Mouse (Mus musculus) urinary bladder, adult 2 months (tissue): ENCODE measurements around the gene Kcns1. TPM values are rescaled to one million over a fixed set of nuclear protein-coding genes. Genes with fewer than 3 reads are reported as not detected.
"Not testable (repeated sequence)": the region's sequence is repeated elsewhere in the genome, so short reads cannot be mapped to it uniquely, and the experiment has no call there.

Source experiments
- DNase-seq: peaks from one replicate; pipeline ENCODE4 v3.0.0; 2022; ENCODE audit warnings: low spot score
- polyA plus RNA-seq: library from polyadenylated mRNA; depleted of rRNA; stranded (reverse); fragments of >200 nt; gene quantifications from 2 replicates; pipeline ENCODE4 v1.2.3, GENCODE M21; 2012; rRNA removed

The Kcns1 gene
- polyA plus RNA-seq = 0.03 TPM in 1 of 2 replicates, not detected in the other

- DNase-seq = no peak
Observed at GRCm38 (mm10) chr2:164170902-164171301, at the start of gene Kcns1. Gene Kcns1, minus strand, starts transcription at chr2:164171113.

GRCm38 (mm10) chr2:164219295-164219694, 48.4 kb upstream of the Kcns1 start:
- no peak for DNase-seq

DNA sequence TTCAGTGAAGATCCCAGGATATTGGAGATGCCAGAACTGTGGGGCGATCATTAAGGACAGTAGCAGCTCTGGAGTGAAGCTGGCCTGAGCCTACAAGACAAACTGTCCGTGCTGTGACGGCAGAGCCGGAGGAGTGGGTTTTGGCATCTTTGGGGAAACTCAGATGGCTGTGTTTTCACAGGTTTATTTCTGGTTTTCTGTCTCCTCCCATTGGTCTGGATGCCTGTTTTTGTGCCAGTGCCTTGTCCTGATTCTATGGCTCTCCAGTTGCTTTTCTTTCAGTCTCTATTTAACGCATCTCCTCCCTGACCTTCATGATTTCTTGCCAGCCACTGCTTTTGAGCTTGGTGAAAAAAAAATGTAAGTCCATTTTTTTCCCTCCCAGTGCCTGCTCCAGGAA, 41.8 kb upstream of the Kcns1 start:
- DNase-seq = no peak

DNA sequence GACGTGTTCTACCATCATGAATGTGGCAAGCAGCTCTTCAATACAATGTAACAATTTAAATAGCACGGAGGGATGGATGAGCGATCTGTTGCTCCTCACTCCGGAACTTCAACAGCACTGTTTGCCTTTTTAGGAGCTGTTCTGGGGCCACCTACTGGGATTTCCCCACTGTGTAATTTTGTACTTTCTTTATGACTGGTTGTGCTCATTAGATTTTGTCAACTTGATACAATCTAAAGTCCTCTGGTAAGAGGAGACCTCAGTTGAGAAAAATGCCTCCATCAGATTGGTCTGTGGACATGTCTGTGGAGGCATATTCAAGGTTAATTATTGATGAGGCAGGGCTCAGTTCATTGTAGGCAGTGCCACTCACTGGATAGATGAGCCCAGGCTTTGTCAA, 40.0 kb upstream of the Kcns1 start:
- no peak for DNase-seq

DNA sequence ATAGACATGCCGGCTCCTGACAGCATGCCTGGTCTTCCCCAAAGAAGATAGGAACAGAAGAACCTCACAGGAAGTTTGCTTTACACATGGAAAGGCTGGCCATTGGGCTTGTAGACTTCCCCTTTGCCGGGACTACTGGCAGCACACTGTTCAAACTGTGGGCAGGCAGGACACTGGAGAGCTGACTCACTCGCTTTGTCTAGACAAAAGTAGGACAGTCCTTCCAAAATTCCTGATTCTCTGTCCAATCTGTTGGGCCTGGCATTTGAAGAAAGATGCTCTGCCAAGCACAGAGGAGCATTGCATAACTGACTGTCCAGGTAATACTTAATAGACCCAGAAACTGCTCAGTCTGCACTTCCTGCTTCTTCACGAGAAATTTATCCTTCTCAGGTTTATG, 35.8 kb upstream of the Kcns1 start:
- no peak for DNase-seq

- not testable (repeated sequence) for DNase-seq
Observed at GRCm38 (mm10) chr2:164206011-164206410, 35.1 kb upstream of the Kcns1 start.

GRCm38 (mm10) chr2:164199626-164200327, 28.9 kb upstream of the Kcns1 start, which contains the start of gene Wfdc15a:
Gene Wfdc15a, minus strand, starts transcription at chr2:164200130.
- DNase-seq = no peak

GRCm38 (mm10) chr2:164196700-164196990, 25.7 kb upstream of the Kcns1 start:
- DNase-seq = no peak

DNA sequence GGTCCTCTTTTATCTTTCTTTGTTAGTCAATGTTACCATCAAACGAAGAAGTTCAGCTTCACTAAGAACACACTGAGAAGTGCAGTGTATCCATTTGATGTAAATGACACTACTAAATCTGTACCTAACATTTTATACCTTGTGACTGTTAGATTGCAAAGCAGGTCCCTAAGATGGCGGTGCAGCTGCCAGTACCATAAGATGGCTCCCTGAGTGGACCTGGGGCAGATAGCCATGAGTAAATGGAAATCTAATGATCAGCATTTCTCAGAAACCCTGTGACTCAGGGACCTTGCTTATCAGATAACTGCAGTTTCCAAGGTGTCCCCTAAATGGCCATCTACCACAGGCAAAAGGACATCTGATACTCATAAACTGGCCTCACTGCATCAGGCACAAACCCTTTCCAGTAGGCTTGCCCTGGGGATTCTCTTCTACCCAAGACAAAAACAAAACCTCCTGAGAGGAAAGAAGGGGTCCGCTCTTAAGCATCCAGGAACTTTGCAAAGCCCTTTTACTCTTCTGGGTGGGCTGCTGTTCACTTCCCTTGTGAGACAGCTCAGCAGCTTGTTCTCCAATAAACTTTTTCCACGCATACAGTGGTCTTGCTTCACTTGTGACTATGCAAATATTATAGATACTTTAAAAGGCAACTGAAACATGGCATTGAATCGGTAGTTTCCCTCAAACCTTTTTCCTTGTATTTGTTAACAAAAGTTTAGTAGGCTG, 25.2 kb upstream of the Kcns1 start:
- DNase-seq = no peak

DNA sequence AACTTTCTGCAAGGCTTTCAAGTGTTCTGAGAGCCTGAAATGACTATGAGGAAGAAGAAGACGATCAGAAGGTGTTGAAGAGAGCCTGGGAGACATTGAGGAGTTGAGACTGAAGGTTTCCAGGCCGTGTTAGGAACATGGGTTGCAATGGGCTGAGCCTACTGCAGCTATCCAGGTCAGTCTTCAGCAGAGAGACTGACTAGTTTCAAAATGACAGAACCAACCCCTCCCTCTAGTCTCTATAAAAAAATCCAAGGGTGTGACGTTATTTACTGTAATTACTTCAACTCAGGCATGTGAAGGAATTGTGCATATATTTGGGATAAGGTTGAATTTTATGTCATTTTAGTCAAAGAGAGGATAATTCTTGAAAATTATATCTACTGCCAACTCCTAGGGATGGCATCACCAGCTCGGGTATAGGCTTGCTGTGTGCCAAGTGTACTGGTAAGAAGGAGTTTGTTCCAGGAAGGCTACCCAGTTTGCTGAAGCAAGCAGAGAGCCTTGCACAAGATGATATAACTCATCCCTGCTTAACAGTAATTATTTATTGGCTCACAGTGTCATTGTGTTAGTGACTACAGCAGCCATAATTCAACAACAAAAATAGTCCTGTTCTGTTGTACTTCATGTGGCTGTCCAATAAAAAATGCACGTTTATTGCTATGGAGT, 24.2 kb upstream of the Kcns1 start:
- DNase-seq = no peak

- no peak for DNase-seq
Observed at GRCm38 (mm10) chr2:164192279-164192678, 21.4 kb upstream of the Kcns1 start.

GRCm38 (mm10) chr2:164190576-164190975, 19.7 kb upstream of the Kcns1 start, which contains the start of gene Wfdc12:
Gene Wfdc12, minus strand, starts transcription at chr2:164190608.
- no peak for DNase-seq

DNA sequence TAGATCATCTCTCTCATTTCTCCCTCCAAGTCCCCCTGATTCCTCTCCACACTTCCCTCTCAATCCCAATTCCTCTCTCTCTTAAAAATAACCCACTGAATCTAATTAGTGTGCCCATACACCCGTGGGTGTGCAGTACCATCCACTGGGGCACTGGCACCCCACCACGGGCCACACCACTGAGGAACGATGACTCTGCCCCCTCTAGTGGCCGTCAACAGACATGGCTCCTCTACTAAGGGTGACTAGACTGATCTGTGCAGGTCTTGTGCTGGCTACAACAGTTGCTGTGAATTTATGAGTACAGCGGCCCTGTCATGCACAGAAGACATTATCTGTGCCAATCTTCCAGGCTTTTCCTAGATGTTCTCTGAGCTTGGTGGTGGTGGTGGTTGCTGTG, 17.8 kb upstream of the Kcns1 start:
- no peak for DNase-seq

DNA sequence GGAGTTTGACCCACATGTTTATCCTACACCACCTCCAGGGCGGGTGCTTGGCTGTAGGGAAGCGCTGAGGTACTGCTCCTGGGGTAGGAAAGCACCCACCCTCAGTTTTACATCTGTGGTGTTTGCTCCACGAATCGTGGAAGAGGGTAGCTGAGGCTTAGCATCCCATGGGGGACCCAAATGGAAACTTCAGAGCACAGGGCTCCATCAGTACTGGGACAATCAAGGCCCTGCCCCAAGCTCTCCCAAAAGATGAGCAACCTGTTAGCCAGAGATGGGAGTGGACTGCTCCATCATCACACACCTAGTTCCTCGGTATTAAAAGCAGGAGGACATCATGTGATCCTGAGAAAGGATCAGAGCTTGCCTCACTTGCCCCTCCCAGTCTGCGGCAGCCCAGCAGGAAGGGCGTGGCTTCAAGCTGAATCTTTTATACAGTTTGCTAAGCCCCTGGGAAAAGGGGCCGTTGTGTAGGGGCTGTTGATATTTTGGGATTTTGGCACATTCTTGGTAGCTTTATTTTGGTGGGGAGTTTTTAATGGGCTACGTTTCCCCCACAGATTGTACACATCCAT, 13.3 kb upstream of the Kcns1 start:
- no peak for DNase-seq

- no peak for DNase-seq
Observed at GRCm38 (mm10) chr2:164183340-164183739, 12.4 kb upstream of the Kcns1 start.

- no peak for DNase-seq
Observed at GRCm38 (mm10) chr2:164182692-164183255, 11.9 kb upstream of the Kcns1 start, which contains the start of gene Wfdc5. Gene Wfdc5, minus strand, starts transcription at chr2:164182742.

- no peak for DNase-seq
Observed at GRCm38 (mm10) chr2:164180770-164181169, 9.9 kb upstream of the Kcns1 start.

DNA sequence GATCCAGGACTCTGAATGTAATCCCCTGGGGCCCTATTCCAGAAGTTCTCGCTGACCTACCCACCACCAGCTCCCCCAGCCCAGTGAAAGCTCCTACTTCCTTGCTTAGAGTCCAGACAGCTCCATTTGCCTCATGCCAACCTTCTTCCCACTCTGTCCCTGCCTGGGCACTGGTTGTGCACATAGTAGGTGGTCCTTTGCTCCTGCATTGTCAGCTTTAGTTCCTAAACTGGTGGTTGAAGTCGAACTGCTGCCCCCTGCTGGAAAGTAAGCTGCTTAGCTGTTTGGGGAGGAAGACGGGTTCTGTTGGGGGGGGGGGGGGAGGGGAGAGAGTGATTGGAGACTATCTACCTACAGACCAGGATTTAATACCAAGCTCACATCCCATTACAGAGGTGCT, 9.2 kb upstream of the Kcns1 start:
- DNase-seq = no peak

DNA sequence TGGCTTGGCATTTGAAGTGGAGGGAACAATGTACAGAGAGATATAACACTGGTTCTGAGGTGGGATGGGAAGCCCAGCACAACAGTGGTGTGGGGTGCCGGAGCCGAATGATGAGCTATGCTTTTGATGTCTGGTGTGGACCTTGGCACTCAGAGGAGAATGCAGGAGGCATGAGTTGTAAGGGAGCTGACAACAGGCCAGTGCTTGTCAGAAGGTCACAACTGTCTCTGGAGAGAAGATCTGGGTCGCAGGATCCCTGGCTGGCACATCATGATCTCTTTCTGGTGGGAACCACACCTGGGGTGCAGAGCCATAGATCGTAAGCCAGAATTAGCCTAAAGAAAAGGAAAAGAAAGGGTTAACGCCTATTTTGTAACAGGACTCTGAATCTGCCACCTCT, 6.9 kb upstream of the Kcns1 start:
- no peak for DNase-seq

DNA sequence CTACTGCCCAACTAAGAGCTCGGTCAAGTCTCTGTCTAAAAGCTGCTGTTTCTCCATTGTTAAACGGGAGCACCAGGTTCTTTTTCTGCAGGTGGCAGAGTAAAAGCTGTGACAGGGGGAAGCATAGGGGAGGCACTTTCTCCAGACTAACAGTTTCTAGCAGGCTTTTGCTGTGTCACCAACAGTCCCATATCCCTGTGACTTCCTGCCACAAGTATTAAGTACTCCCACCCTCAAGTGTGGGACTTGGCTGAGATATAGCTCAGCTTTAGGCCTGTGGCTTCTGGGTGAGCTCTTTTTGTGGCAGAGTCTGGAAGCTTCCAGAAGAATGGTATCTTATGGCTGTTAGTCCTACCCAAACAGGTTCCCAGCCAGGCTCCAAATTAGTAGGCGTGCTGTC, 4.9 kb upstream of the Kcns1 start:
- no peak for DNase-seq

DNA sequence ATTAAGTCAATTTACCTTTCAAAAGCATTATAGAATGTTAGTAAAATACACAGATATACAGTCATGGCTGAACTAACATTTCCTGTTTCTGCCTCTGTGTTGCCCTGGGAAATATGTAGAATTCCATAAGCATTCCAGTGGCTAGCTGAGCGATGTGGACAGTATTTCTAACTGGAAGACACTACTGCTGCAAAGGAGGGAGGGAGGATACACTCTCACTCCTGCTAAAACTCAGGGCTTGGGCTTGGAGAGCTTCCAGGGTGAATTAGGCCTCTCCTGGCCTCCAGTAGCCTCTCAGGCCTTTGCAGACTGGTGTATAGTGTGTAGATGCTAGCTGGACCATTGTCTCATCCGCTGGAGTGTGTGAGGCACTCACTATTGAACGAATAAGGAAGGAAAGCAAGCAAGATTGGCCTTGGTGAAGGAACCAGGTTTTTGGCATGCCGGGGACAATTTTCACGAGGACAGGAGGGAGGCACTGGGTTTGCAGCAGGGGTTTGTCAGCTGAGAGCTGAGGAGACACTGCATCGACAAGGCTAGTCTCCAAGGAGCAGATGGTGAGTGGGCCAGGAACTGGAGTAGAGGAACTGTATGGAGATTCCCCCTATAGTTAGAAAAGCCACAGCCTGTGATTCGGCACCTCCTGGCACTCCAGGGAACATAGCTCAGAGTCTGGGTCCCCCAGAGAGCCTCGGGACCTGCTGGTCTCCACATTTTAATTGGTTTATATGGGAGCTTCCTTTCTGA, 3.9 kb upstream of the Kcns1 start:
- no peak for DNase-seq
